In the genomic region with DNA sequence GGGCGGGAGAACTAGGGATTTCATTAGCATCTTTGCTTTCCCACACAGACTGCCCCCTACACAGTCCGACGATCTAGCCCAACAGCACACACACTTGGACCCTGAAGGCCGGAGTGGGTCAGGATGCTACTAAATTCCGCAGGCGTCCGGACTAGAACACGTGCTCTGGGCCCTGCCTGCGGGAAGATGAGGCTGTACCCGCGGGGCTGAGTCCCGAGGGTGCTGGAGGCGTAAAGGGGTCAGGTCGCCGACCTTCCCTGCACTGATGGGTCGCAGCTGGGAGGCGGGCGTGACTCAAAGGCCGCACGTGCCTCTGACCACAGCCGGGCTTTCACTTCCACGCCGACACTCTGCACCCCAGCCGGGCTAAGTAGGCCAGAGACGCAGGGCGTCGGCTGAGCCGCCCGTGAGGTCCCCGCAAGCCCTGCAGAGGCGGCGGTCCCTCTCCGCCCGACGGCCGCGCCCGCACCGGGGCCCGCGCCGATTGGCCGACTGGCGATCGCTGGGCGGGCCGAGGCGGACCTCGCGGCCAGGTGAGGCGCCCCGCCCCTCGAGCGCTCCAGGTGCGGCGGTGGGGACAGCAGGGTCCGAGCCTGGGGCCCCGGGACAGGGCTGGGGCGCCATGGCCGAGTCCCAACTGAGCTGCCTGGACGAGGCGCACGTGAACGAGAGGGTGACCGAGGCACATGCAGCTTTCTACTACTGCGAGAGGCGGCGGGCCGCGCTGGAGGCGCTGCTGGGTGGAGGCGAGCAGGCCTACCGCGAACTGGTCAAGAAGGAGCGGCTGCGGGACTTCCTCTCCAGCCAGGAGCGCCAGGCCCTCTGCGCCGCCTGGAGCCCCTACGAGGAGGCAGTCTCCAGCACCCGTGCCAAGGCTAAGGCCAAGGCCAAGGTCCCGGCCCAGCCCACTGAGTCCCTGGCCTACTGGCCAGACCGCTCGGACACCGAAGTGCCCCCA, we compare ENCODE assay signal across 8 mouse cellular contexts. TPM values are rescaled to one million over a fixed set of nuclear protein-coding genes. Genes with fewer than 3 reads are reported as not detected.
DNase-seq lines count a peak whose midpoint lies in the region; ATAC-seq and TF ChIP-seq lines count a peak whose summit lies in the region.

A gene (plus strand): TSS at position 553 of the 958 bp plus-strand sequence.

- ATAC-seq in erythroblast, adult 5-6 weeks (replicated peaks; ENCODE audit: low FRiP score, poor library complexity, severe bottlenecking) = no peak
- peak; percentile 54; the same call in 1 of the 2 replicates for ATAC-seq in hindbrain, embryonic 16.5 days
- ATAC-seq in liver, embryonic 11.5 days (replicated peaks; ENCODE audit: low FRiP score) = no peak; the same call in 1 of the 2 replicates
- no peak for ATAC-seq in midbrain, postnatal 0 days (ENCODE audit: low FRiP score)

- H3K27me3 ChIP-seq in erythroblast, embryonic 14.5 days (ENCODE audit: control insufficient read depth) = peaks cover 58% of the 10 kb centered on the region
- H3K27me3 ChIP-seq in hindbrain, embryonic 16.5 days (replicated peaks; ENCODE audit: control insufficient read depth, insufficient read depth, low read length) = peaks cover 18% of the 10 kb centered on the region
- peaks cover 38% of the 10 kb centered on the region for H3K27me3 ChIP-seq in liver, embryonic 11.5 days (replicated peaks; ENCODE audit: control insufficient read depth, insufficient read depth, low read length)
- H3K27me3 ChIP-seq in midbrain, postnatal 0 days (ENCODE audit: insufficient read depth, low read length) = peaks cover 5% of the 10 kb centered on the region; the same call in 1 of the 2 replicates

- H3K4me2 ChIP-seq in hindbrain, embryonic 16.5 days (ENCODE audit: low read length) = peak within 1 kb of the TSS; percentile 72
- H3K4me2 ChIP-seq in liver, embryonic 11.5 days = peak within 1 kb of the TSS; percentile 74
- peak within 1 kb of the TSS; percentile 50 for H3K4me2 ChIP-seq in midbrain, postnatal 0 days (ENCODE audit: low read depth, low read length, poor library complexity, severe bottlenecking)

- peaks cover 6% of the 10 kb centered on the region for H3K4me1 ChIP-seq in erythroblast, embryonic 14.5 days (ENCODE audit: control insufficient read depth)
- H3K4me1 ChIP-seq in hindbrain, embryonic 16.5 days (ENCODE audit: control insufficient read depth, insufficient read depth, low read depth, low read length) = peaks cover 9% of the 10 kb centered on the region
- peaks cover 10% of the 10 kb centered on the region for H3K4me1 ChIP-seq in liver, embryonic 11.5 days (replicated peaks; ENCODE audit: control insufficient read depth, insufficient read depth, low read length)
- H3K4me1 ChIP-seq in midbrain, postnatal 0 days (ENCODE audit: insufficient read depth, low read length) = peaks cover 9% of the 10 kb centered on the region

- WGBS in hindbrain, embryonic 16.5 days = 5% methylated on average over 79 of the region's 85 CpGs
- 7% methylated on average over 83 of the region's 85 CpGs for WGBS in liver, embryonic 11.5 days
- WGBS in midbrain, postnatal 0 days = 5% methylated on average over 68 of the region's 85 CpGs

- DNase-seq in gastrocnemius, adult 8-10 months (ENCODE audit: low spot score in 2 of 2) = peak; percentile 16 to 30
- peak; percentile 48 for DNase-seq in liver, embryonic 11.5 days (ENCODE audit: low spot score)
- no peak for DNase-seq in midbrain, postnatal 0 days (ENCODE audit: low spot score)
- peak; percentile 78 for DNase-seq in urinary bladder, adult 2 months (ENCODE audit: low spot score)
- no peak for DNase-seq in thymus, postnatal 36 days

- H3K27ac ChIP-seq in hindbrain, embryonic 16.5 days (ENCODE audit: low read depth, low read length) = no peak within 1 kb of the TSS
- no peak within 1 kb of the TSS for H3K27ac ChIP-seq in liver, embryonic 11.5 days (ENCODE audit: low read depth, low read length)
- peak within 1 kb of the TSS; percentile 43; the same call in 1 of the 2 replicates for H3K27ac ChIP-seq in midbrain, postnatal 0 days (ENCODE audit: low read depth, low read length)

- H3K36me3 ChIP-seq in erythroblast, embryonic 14.5 days (ENCODE audit: control insufficient read depth) = no peaks in the 10 kb centered on the region
- no peaks in the 10 kb centered on the region for H3K36me3 ChIP-seq in hindbrain, embryonic 16.5 days (ENCODE audit: control insufficient read depth, insufficient read depth, low read length)
- no peaks in the 10 kb centered on the region for H3K36me3 ChIP-seq in liver, embryonic 11.5 days (ENCODE audit: control insufficient read depth, insufficient read depth, low read length)
- H3K36me3 ChIP-seq in midbrain, postnatal 0 days (ENCODE audit: insufficient read depth, low read length) = no peaks in the 10 kb centered on the region

- peak within 1 kb of the TSS; percentile 38 for H3K4me3 ChIP-seq in erythroblast, embryonic 14.5 days (replicated peaks)
- H3K4me3 ChIP-seq in hindbrain, embryonic 16.5 days (ENCODE audit: low read length) = peak within 1 kb of the TSS; percentile 42
- H3K4me3 ChIP-seq in liver, embryonic 11.5 days (ENCODE audit: low read depth, low read length) = peak within 1 kb of the TSS; percentile 45
- peak within 1 kb of the TSS; percentile 29 for H3K4me3 ChIP-seq in midbrain, postnatal 0 days (ENCODE audit: low read depth, low read length)

- peak within 1 kb of the TSS; percentile 59 for H3K9ac ChIP-seq in hindbrain, embryonic 16.5 days (ENCODE audit: low read depth, low read length)
- peak within 1 kb of the TSS; percentile 37; the same call in 1 of the 2 replicates for H3K9ac ChIP-seq in liver, embryonic 11.5 days (ENCODE audit: low read depth, low read length)
- peak within 1 kb of the TSS; percentile 45; the same call in 1 of the 2 replicates for H3K9ac ChIP-seq in midbrain, postnatal 0 days (replicated peaks; ENCODE audit: low read length, poor library complexity, severe bottlenecking)

- H3K9me3 ChIP-seq in erythroblast, embryonic 14.5 days (ENCODE audit: control insufficient read depth, low read length) = peaks cover 3% of the 10 kb centered on the region; the same call in 1 of the 2 replicates
- no peaks in the 10 kb centered on the region for H3K9me3 ChIP-seq in hindbrain, embryonic 16.5 days (ENCODE audit: control insufficient read depth, low read length)
- H3K9me3 ChIP-seq in liver, embryonic 11.5 days (ENCODE audit: control insufficient read depth, low read length) = no peaks in the 10 kb centered on the region
- no peaks in the 10 kb centered on the region for H3K9me3 ChIP-seq in midbrain, postnatal 0 days (ENCODE audit: low read length)

- TF ChIP-seq CTCF in midbrain, postnatal 0 days (IDR thresholded peaks at IDR 0.05) = no peak

RNA-seq across cellular contexts. Expression of the gene that starts here (rescaled TPM):
- not detected in 2 replicates for polyA plus RNA-seq in erythroblast, embryonic 14.5 days (2012)
- not detected in 2 replicates for total RNA-seq in erythroblast, adult 5-6 weeks (2015; ENCODE audit: low replicate concordance)
- total RNA-seq in erythroblast, adult 5-6 weeks (2017; ENCODE audit: low replicate concordance) = 0.98 TPM in 1 of 2 replicates, not detected in the other
- total RNA-seq in gastrocnemius, adult 8-10 months (2022) = under 1 TPM in 3 of 4 experiments, not detected in 1; 0.13 to 0.18 (median 0.17) TPM
- 0.16 and 0.39 TPM in 2 replicates for polyA plus RNA-seq in hindbrain, embryonic 16.5 days (2015; fragmentation: Nextera tagmentation; extraction: Ambion mirVana)
- 0.34 and 0.61 TPM in 2 replicates for polyA plus RNA-seq in liver, embryonic 11.5 days (2014; fragmentation: Nextera tagmentation; extraction: Ambion mirVana)
- total RNA-seq in midbrain, postnatal 0 days (2014; rRNA removed) = 0.93 and 2.3 TPM in 2 replicates
- 0.48 and 0.65 TPM in 2 replicates for polyA plus RNA-seq in midbrain, postnatal 0 days (2015; fragmentation: Nextera tagmentation; extraction: Ambion mirVana)
- polyA plus RNA-seq in urinary bladder, adult 2 months (2012; rRNA removed) = 18.5 and 19.9 TPM in 2 replicates

Comparison
In these comparisons a context has a peak if more than half of its experiments do, and no peak if none do; other contexts are left out.
1. RNA of the gene that starts here (polyA plus RNA-seq): 18.5 to 19.9 TPM in urinary bladder, adult 2 months; 0.48 to 0.65 TPM in midbrain, postnatal 0 days, 0.16 to 0.39 TPM in hindbrain, embryonic 16.5 days, 0.34 to 0.61 TPM in liver, embryonic 11.5 days and not detected in erythroblast, embryonic 14.5 days; every median in the first group is over 10 times any median in the second.
2. Peak in DNase-seq in gastrocnemius, adult 8-10 months; RNA of the gene not detected or under 1 TPM.
3. Peak in ATAC-seq, H3K4me3 ChIP-seq, H3K9ac ChIP-seq and H3K4me2 ChIP-seq in hindbrain, embryonic 16.5 days; RNA of the gene not detected or under 1 TPM.
4. Peak in DNase-seq, H3K4me3 ChIP-seq, H3K9ac ChIP-seq and H3K4me2 ChIP-seq in liver, embryonic 11.5 days; RNA of the gene not detected or under 1 TPM.
5. Peak in every context shown above with its lines, with median percentiles within 50 percentile points of each other: H3K4me3 ChIP-seq, H3K4me2 ChIP-seq and H3K9ac ChIP-seq.